Mouse (Mus musculus): ENCODE results near the gene Fbxl15. TPM values are rescaled to one million over a fixed set of nuclear protein-coding genes. Genes with fewer than 3 reads are reported as not detected.

The Fbxl15 gene
- polyA plus RNA-seq, 1 experiment from 2014 or later: 27.1 TPM

DNA sequence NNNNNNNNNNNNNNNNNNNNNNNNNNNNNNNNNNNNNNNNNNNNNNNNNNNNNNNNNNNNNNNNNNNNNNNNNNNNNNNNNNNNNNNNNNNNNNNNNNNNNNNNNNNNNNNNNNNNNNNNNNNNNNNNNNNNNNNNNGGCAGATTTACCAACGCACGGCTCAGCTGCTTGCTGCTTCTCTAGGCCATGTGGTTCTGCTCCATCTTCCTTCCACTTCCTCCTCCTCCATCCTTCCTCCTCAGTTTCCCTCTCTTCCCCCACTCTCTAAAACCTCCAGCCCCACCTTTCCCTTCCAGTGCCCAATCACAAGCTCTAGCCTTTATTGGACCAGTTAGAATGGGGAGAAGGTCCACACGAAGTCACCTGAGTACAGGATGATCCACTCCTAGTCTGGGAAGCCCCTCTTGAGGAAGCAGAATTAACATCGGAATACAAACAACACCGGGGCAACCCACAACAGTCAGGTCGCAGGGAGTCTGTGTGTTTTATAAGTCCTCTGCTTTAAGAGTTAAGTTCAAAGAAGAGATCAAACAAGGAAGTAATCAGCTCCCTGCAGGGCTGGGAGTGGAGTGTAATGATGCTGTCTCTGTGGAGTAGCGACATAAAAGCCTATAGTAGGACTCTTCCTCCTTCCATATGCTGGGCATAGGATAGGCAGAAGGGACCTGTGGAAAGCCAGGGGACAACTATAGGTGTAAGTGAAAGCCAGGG is 16.9 kb downstream of the Fbxl15 start:
- WGBS: 25% methylated on average over 7 of the region's 7 CpGs
- Histone ChIP-seq H3K27ac (ENCODE audit: low read depth, low read length) (no peak overlapping the region), H3K9me3 (ENCODE audit: control insufficient read depth, low read length) (no peaks in the 10 kb centered on the region), H3K36me3 (ENCODE audit: control insufficient read depth, insufficient read depth, low read length) (no peaks in the 10 kb centered on the region), H3K4me1 (replicated peaks; ENCODE audit: control insufficient read depth, insufficient read depth, low read length) (no peaks in the 10 kb centered on the region), H3K4me2 (replicated peaks; ENCODE audit: low read depth, low read length) (no peak overlapping the region), H3K27me3 (ENCODE audit: control insufficient read depth, insufficient read depth, low read length) (peaks cover 4% of the 10 kb centered on the region; the same call in 1 of the 2 replicates), H3K9ac (ENCODE audit: low read depth, low read length) (no peak overlapping the region), H3K4me3 (ENCODE audit: low read depth, low read length) (no peak overlapping the region)
- no peak for DNase-seq (ENCODE audit: low spot score)
- no peak for ATAC-seq (ENCODE audit: low FRiP score)

GRCm38 (mm10) chr19:46347146-46347545 is 19.2 kb downstream of the Fbxl15 start:
- Histone ChIP-seq H3K4me1 (replicated peaks; ENCODE audit: control insufficient read depth, insufficient read depth, low read length) (no peaks in the 10 kb centered on the region), H3K9me3 (ENCODE audit: control insufficient read depth, low read length) (no peaks in the 10 kb centered on the region), H3K27ac (ENCODE audit: low read depth, low read length) (no peak overlapping the region), H3K9ac (ENCODE audit: low read depth, low read length) (no peak overlapping the region), H3K36me3 (ENCODE audit: control insufficient read depth, insufficient read depth, low read length) (no peaks in the 10 kb centered on the region), H3K4me2 (replicated peaks; ENCODE audit: low read depth, low read length) (no peak overlapping the region), H3K4me3 (ENCODE audit: low read depth, low read length) (no peak overlapping the region), H3K27me3 (ENCODE audit: control insufficient read depth, insufficient read depth, low read length) (peaks cover 12% of the 10 kb centered on the region)
- DNase-seq (ENCODE audit: low spot score) (no peak), ATAC-seq (ENCODE audit: low FRiP score) (no peak)
- WGBS: 100% methylated on average over 1 of the region's 1 CpGs

GRCm38 (mm10) chr19:46347936-46348668 is 20.1 kb downstream of the Fbxl15 start:
- no peak for DNase-seq (ENCODE audit: low spot score)
- peak overlapping the region; percentile 72 for H3K27ac ChIP-seq (ENCODE audit: low read depth, low read length)
- peak overlapping the region; percentile 96 for H3K4me2 ChIP-seq (replicated peaks; ENCODE audit: low read depth, low read length)
- no peaks in the 10 kb centered on the region for H3K36me3 ChIP-seq (ENCODE audit: control insufficient read depth, insufficient read depth, low read length)
- WGBS: 35% methylated on average over 14 of the region's 14 CpGs
- no peaks in the 10 kb centered on the region for H3K9me3 ChIP-seq (ENCODE audit: control insufficient read depth, low read length)
- H3K27me3 ChIP-seq (ENCODE audit: control insufficient read depth, insufficient read depth, low read length): peaks cover 12% of the 10 kb centered on the region
- peak overlapping the region; percentile 67 for H3K9ac ChIP-seq (ENCODE audit: low read depth, low read length)
- no peaks in the 10 kb centered on the region for H3K4me1 ChIP-seq (replicated peaks; ENCODE audit: control insufficient read depth, insufficient read depth, low read length)
- H3K4me3 ChIP-seq (ENCODE audit: low read depth, low read length): peak overlapping the region; percentile 50
- ATAC-seq (ENCODE audit: low FRiP score): 0 out of 2 replicates have a peak, but pooled peaks have one; percentile 43

GRCm38 (mm10) chr19:46348761-46349458 is 20.9 kb downstream of the Fbxl15 start:
- H3K36me3 ChIP-seq (ENCODE audit: control insufficient read depth, insufficient read depth, low read length): no peaks in the 10 kb centered on the region
- no peaks in the 10 kb centered on the region for H3K9me3 ChIP-seq (ENCODE audit: control insufficient read depth, low read length)
- H3K27me3 ChIP-seq (ENCODE audit: control insufficient read depth, insufficient read depth, low read length): peaks cover 12% of the 10 kb centered on the region
- ATAC-seq (ENCODE audit: low FRiP score): peak; percentile 82
- H3K4me3 ChIP-seq (ENCODE audit: low read depth, low read length): peak overlapping the region; percentile 50
- H3K4me2 ChIP-seq (replicated peaks; ENCODE audit: low read depth, low read length): peak overlapping the region; percentile 96
- WGBS: under 1% methylated on average over 78 of the region's 78 CpGs
- peak overlapping the region; percentile 67 for H3K9ac ChIP-seq (ENCODE audit: low read depth, low read length)
- H3K4me1 ChIP-seq (replicated peaks; ENCODE audit: control insufficient read depth, insufficient read depth, low read length): no peaks in the 10 kb centered on the region
- peak; percentile 84 for DNase-seq (ENCODE audit: low spot score)
- peak overlapping the region; percentile 72 for H3K27ac ChIP-seq (ENCODE audit: low read depth, low read length)

DNA sequence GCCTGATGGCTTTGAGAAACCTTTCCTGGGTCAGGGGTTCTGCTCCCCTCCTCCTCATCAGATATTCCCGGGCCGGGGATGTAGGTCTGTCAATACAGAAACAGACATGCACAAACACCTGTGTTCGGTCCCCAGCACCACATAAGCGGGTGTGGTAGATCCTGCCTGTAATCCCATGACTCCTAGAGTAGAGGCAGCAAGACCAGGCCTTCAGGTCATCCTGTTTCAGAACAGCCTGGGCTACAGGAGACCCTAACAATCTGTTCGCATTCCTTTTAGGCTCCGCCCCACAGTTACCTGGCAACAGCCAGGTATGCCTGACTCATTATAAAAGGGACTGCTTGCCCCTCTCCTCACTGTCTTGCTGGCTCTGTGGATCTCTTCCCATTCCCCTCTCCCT is 21.6 kb downstream of the Fbxl15 start:
- H3K4me2 ChIP-seq (replicated peaks; ENCODE audit: low read depth, low read length): peak overlapping the region; percentile 96
- H3K4me3 ChIP-seq (ENCODE audit: low read depth, low read length): peak overlapping the region; percentile 50
- ATAC-seq (ENCODE audit: low FRiP score) (peak; percentile 30; the same call in 1 of the 2 replicates), DNase-seq (ENCODE audit: low spot score) (no peak)
- no peaks in the 10 kb centered on the region for H3K9me3 ChIP-seq (ENCODE audit: control insufficient read depth, low read length)
- H3K36me3 ChIP-seq (ENCODE audit: control insufficient read depth, insufficient read depth, low read length): no peaks in the 10 kb centered on the region
- H3K27me3 ChIP-seq (ENCODE audit: control insufficient read depth, insufficient read depth, low read length): peaks cover 12% of the 10 kb centered on the region
- WGBS: 33% methylated on average over 6 of the region's 6 CpGs
- H3K27ac ChIP-seq (ENCODE audit: low read depth, low read length): no peak overlapping the region
- H3K4me1 ChIP-seq (replicated peaks; ENCODE audit: control insufficient read depth, insufficient read depth, low read length): no peaks in the 10 kb centered on the region
- H3K9ac ChIP-seq (ENCODE audit: low read depth, low read length): no peak overlapping the region

- Histone ChIP-seq H3K4me1 (replicated peaks; ENCODE audit: control insufficient read depth, insufficient read depth, low read length) (no peaks in the 10 kb centered on the region), H3K4me3 (ENCODE audit: low read depth, low read length) (peak within 1 kb of the TSS; percentile 50), H3K9ac (ENCODE audit: low read depth, low read length) (peak within 1 kb of the TSS; percentile 67), H3K27ac (ENCODE audit: low read depth, low read length) (peak within 1 kb of the TSS; percentile 72), H3K4me2 (replicated peaks; ENCODE audit: low read depth, low read length) (peak within 1 kb of the TSS; percentile 96), H3K9me3 (ENCODE audit: control insufficient read depth, low read length) (no peaks in the 10 kb centered on the region), H3K36me3 (ENCODE audit: control insufficient read depth, insufficient read depth, low read length) (no peaks in the 10 kb centered on the region), H3K27me3 (ENCODE audit: control insufficient read depth, insufficient read depth, low read length) (peaks cover 12% of the 10 kb centered on the region)
- ATAC-seq (ENCODE audit: low FRiP score): no peak
- no peak for DNase-seq (ENCODE audit: low spot score)
- WGBS: 73% methylated on average over 10 of the region's 10 CpGs
Observed at GRCm38 (mm10) chr19:46350168-46350932, 22.4 kb downstream of the Fbxl15 start, which contains the start of gene 2310034G01Rik. Gene 2310034G01Rik, minus strand, starts transcription at chr19:46350302.

GRCm38 (mm10) chr19:46356701-46357138 is 28.7 kb downstream of the Fbxl15 start:
- ATAC-seq (ENCODE audit: low FRiP score): peak; percentile 73
- peak overlapping the region; percentile 52 for H3K4me2 ChIP-seq (replicated peaks; ENCODE audit: low read depth, low read length)

More at GRCm38 (mm10) chr19:46356701-46357138, 28.7 kb downstream of the Fbxl15 start:
- H3K4me1 ChIP-seq (replicated peaks; ENCODE audit: control insufficient read depth, insufficient read depth, low read length): no peaks in the 10 kb centered on the region
- H3K27me3 ChIP-seq (ENCODE audit: control insufficient read depth, insufficient read depth, low read length): peaks cover 14% of the 10 kb centered on the region; the same call in 1 of the 2 replicates
- DNase-seq (ENCODE audit: low spot score): peak; percentile 88
- no peak overlapping the region for H3K27ac ChIP-seq (ENCODE audit: low read depth, low read length)
- WGBS: 0% methylated on average over 29 of the region's 29 CpGs
- no peaks in the 10 kb centered on the region for H3K36me3 ChIP-seq (ENCODE audit: control insufficient read depth, insufficient read depth, low read length)
- H3K9ac ChIP-seq (ENCODE audit: low read depth, low read length): peak overlapping the region; percentile 42; the same call in 1 of the 2 replicates
- H3K4me3 ChIP-seq (ENCODE audit: low read depth, low read length): peak overlapping the region; percentile 36
- no peaks in the 10 kb centered on the region for H3K9me3 ChIP-seq (ENCODE audit: control insufficient read depth, low read length)
